Mouse (Mus musculus) small intestine, adult 2 months (tissue): ENCODE measurements around the gene Ston1.

ENCODE experiments used
- CTCF ChIP-seq: fragments of 200-500 bp; IDR thresholded peaks from 2 replicates; pipeline ENCODE4 v1.5.1; 2012; ENCODE audit warnings: low read depth, mild to moderate bottlenecking, control low read depth, inconsistent platforms, low read length, moderate library complexity, mixed read lengths; ENCODE audit not compliant: insufficient replicate concordance, insufficient read length; ENCODE audit errors: extremely low read depth
- POLR2A ChIP-seq: fragments of 200-500 bp; IDR thresholded peaks from 2 replicates; pipeline ENCODE4 v1.6.1; 2012; ENCODE audit warnings: low read depth, mild to moderate bottlenecking, control low read depth, inconsistent platforms, low read length, moderate library complexity

- TF ChIP-seq POLR2A (no peak), CTCF (no peak)
These were observed 38.6 kb downstream of the Ston1 start for GRCm38 (mm10) chr17:88636076-88636475.
